Mouse (Mus musculus): ENCODE data around the gene Zfand3. TPM values are rescaled to one million over a fixed set of nuclear protein-coding genes. Genes with fewer than 3 reads are reported as not detected.

The Zfand3 gene
- polyA plus RNA-seq, 1 experiment from 2014 or later = 60.2 TPM

DNA sequence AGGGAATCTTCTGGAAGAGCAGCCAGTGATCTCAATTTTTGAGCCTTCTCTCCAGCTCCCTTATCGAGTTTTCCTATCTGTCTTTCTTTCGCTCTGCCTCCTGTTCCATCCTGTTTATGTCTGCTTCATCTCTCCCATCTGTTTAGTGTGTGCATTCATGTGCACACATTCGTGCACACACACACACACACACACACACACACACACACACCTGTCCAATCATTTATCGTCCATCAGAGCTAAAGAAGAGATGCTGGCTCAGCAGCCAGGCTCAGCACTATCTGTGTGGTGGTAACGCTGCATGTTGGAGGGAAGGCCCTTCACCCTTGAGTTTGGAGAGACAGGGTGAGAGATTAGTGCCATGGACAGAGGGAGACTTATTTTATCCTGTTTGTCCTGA, 21.3 kb upstream of the Zfand3 start:
- Histone ChIP-seq H3K4me1 (replicated peaks) (no peaks in the 10 kb centered on the region), H3K27ac (no peak overlapping the region), H3K36me3 (no peaks in the 10 kb centered on the region), H3K9ac (replicated peaks) (no peak overlapping the region), H3K4me3 (replicated peaks) (no peak overlapping the region), H3K4me2 (no peak overlapping the region), H3K9me3 (no peaks in the 10 kb centered on the region), H3K27me3 (peaks cover 5% of the 10 kb centered on the region)
- ATAC-seq (ENCODE audit: insufficient number of reproducible peaks, insufficient read depth, low FRiP score, low TSS enrichment, low read depth) = no peak
- WGBS = 93% methylated on average over 5 of the region's 5 CpGs

- Histone ChIP-seq H3K9me3 (no peaks in the 10 kb centered on the region), H3K9ac (replicated peaks) (no peak overlapping the region), H3K4me1 (replicated peaks) (no peaks in the 10 kb centered on the region), H3K4me3 (replicated peaks) (no peak overlapping the region), H3K27ac (no peak overlapping the region), H3K4me2 (no peak overlapping the region), H3K27me3 (peaks cover 5% of the 10 kb centered on the region), H3K36me3 (no peaks in the 10 kb centered on the region)
- WGBS = 82% methylated on average over 7 of the region's 7 CpGs
- no peak for ATAC-seq (ENCODE audit: insufficient number of reproducible peaks, insufficient read depth, low FRiP score, low TSS enrichment, low read depth)
Observed at GRCm38 (mm10) chr17:29984931-29985330, 19.6 kb upstream of the Zfand3 start.

DNA sequence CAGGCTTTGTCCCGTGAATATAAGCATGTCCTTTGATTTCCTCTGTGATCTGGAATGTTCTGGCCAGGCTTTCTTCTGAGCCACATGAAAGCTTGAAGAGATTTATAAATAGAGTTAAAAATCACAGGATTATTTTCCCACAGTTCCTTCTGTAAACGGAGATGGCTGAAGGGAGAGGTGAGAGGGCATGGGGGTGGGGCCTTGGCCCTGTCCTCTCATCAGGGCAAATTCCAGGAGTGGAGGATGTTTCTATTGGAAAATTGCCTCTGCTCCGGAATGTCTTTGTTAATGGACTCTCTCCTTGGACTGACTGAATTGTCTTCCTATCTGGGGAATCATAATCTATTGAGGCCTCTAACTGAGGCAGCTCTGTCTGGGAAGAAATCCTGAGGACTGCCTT, 19.0 kb upstream of the Zfand3 start:
- no peaks in the 10 kb centered on the region for H3K9me3 ChIP-seq
- no peak overlapping the region for H3K4me2 ChIP-seq
- ATAC-seq (ENCODE audit: insufficient number of reproducible peaks, insufficient read depth, low FRiP score, low TSS enrichment, low read depth) = no peak
- no peak overlapping the region for H3K9ac ChIP-seq (replicated peaks)
- H3K27ac ChIP-seq = no peak overlapping the region
- H3K27me3 ChIP-seq = peaks cover 5% of the 10 kb centered on the region
- H3K36me3 ChIP-seq = no peaks in the 10 kb centered on the region
- 32% methylated on average over 3 of the region's 3 CpGs for WGBS
- H3K4me3 ChIP-seq (replicated peaks) = no peak overlapping the region
- no peaks in the 10 kb centered on the region for H3K4me1 ChIP-seq (replicated peaks)

GRCm38 (mm10) chr17:29988141-29988540, 16.4 kb upstream of the Zfand3 start:
- Histone ChIP-seq H3K9ac (replicated peaks) (no peak overlapping the region), H3K4me2 (no peak overlapping the region), H3K9me3 (no peaks in the 10 kb centered on the region), H3K4me1 (replicated peaks) (no peaks in the 10 kb centered on the region), H3K27me3 (peaks cover 5% of the 10 kb centered on the region), H3K4me3 (replicated peaks) (no peak overlapping the region), H3K36me3 (no peaks in the 10 kb centered on the region), H3K27ac (no peak overlapping the region)
- no peak for ATAC-seq (ENCODE audit: insufficient number of reproducible peaks, insufficient read depth, low FRiP score, low TSS enrichment, low read depth)
- 19% methylated on average over 5 of the region's 5 CpGs for WGBS

GRCm38 (mm10) chr17:29989653-29990052, 14.9 kb upstream of the Zfand3 start:
- H3K27me3 ChIP-seq = no peaks in the 10 kb centered on the region; the same call in 1 of the 2 replicates
- H3K9me3 ChIP-seq = no peaks in the 10 kb centered on the region
- H3K36me3 ChIP-seq = no peaks in the 10 kb centered on the region
- H3K27ac ChIP-seq = no peak overlapping the region
- no peak overlapping the region for H3K4me3 ChIP-seq (replicated peaks)
- H3K9ac ChIP-seq (replicated peaks) = no peak overlapping the region
- no peak for ATAC-seq (ENCODE audit: insufficient number of reproducible peaks, insufficient read depth, low FRiP score, low TSS enrichment, low read depth)
- H3K4me1 ChIP-seq (replicated peaks) = no peaks in the 10 kb centered on the region
- WGBS = 91% methylated on average over 5 of the region's 5 CpGs
- H3K4me2 ChIP-seq = no peak overlapping the region

DNA sequence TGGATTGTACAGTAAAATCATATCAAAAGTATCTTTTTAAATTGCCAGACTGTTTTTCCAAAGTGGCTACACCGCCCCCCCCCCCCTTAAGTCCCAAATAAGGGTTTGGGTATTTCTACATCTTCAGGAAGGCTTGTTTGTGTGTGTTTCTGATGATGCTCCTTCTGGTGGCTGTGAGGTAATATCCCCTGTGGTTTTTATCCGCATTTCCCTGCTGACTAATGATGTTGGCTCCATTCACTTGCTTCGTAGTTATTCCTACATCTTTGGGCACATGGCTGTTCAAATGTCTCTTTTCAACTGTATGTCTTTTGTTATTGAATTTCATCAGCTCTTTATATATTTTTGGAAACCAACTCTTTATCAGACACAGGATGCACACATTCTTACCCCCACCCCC, 14.4 kb upstream of the Zfand3 start:
- Histone ChIP-seq H3K9ac (replicated peaks) (no peak overlapping the region), H3K27ac (no peak overlapping the region), H3K4me1 (replicated peaks) (no peaks in the 10 kb centered on the region), H3K4me3 (replicated peaks) (no peak overlapping the region), H3K36me3 (no peaks in the 10 kb centered on the region), H3K9me3 (no peaks in the 10 kb centered on the region), H3K27me3 (no peaks in the 10 kb centered on the region), H3K4me2 (no peak overlapping the region)
- WGBS = 84% methylated on average over 3 of the region's 3 CpGs
- ATAC-seq (ENCODE audit: insufficient number of reproducible peaks, insufficient read depth, low FRiP score, low TSS enrichment, low read depth) = no peak

DNA sequence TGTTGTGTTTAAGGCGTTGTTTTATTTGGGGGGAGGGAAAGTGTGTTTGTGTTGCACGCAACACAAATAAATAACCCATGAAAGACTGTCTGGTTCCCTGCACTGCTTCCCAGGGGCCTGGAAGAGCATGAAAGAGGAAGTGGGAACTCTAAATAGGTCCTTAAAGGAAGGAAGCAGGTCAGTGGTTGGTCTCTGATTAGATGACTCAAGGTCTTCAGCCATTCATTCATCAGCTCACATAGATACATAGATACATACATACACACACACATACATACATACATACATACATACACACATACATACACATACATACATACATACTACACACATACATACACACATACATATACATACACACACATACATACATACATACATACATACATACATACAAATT, 13.7 kb upstream of the Zfand3 start:
- WGBS = 85% methylated on average over 2 of the region's 2 CpGs
- no peak for ATAC-seq (ENCODE audit: insufficient number of reproducible peaks, insufficient read depth, low FRiP score, low TSS enrichment, low read depth)

GRCm38 (mm10) chr17:29993488-29993887, 11.0 kb upstream of the Zfand3 start:
- Histone ChIP-seq H3K9ac (replicated peaks) (0 out of 2 replicates have a peak overlapping the region, but pooled peaks have one; percentile 8), H3K4me1 (replicated peaks) (no peaks in the 10 kb centered on the region), H3K36me3 (no peaks in the 10 kb centered on the region), H3K27ac (no peak overlapping the region), H3K9me3 (no peaks in the 10 kb centered on the region), H3K4me3 (replicated peaks) (no peak overlapping the region), H3K4me2 (no peak overlapping the region), H3K27me3 (no peaks in the 10 kb centered on the region)
- WGBS = 71% methylated on average over 8 of the region's 8 CpGs
- no peak for ATAC-seq (ENCODE audit: insufficient number of reproducible peaks, insufficient read depth, low FRiP score, low TSS enrichment, low read depth)

More for the DNA sequence above, 13.7 kb upstream of the Zfand3 start:
- no peak overlapping the region for H3K9ac ChIP-seq (replicated peaks)
- no peak overlapping the region for H3K4me3 ChIP-seq (replicated peaks)
- no peaks in the 10 kb centered on the region for H3K4me1 ChIP-seq (replicated peaks)
- no peaks in the 10 kb centered on the region for H3K27me3 ChIP-seq
- H3K36me3 ChIP-seq = no peaks in the 10 kb centered on the region
- H3K9me3 ChIP-seq = no peaks in the 10 kb centered on the region
- no peak overlapping the region for H3K4me2 ChIP-seq
- H3K27ac ChIP-seq = no peak overlapping the region

- no peaks in the 10 kb centered on the region for H3K4me1 ChIP-seq (replicated peaks)
- no peak for ATAC-seq (ENCODE audit: insufficient number of reproducible peaks, insufficient read depth, low FRiP score, low TSS enrichment, low read depth)
- WGBS = 76% methylated on average over 3 of the region's 3 CpGs
- no peaks in the 10 kb centered on the region for H3K27me3 ChIP-seq
- no peak overlapping the region for H3K27ac ChIP-seq
- H3K4me2 ChIP-seq = no peak overlapping the region
- no peaks in the 10 kb centered on the region for H3K9me3 ChIP-seq
- H3K4me3 ChIP-seq (replicated peaks) = no peak overlapping the region
- H3K9ac ChIP-seq (replicated peaks) = no peak overlapping the region
- no peaks in the 10 kb centered on the region for H3K36me3 ChIP-seq
Observed at GRCm38 (mm10) chr17:29994011-29994410, 10.5 kb upstream of the Zfand3 start.

DNA sequence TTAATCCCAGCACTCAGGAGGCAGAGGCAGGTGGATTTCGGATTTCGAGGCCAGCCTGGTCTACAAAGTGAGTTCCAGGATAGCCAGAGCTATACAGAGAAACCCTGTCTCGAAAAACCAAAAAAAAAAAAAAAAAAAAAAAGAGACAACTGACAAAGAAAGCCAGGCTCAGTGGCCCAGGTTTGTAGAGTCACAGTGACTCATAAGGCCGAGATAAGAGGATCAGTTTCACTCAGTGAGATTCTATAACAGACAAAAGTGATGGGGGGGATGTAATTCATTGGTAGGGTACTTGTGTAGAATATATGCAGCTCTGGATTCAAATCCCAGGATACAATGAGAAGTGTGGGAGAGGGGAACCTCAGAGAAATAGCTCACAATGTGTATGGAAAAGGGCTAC, 10.1 kb upstream of the Zfand3 start:
- Histone ChIP-seq H3K4me2 (no peak overlapping the region), H3K36me3 (no peaks in the 10 kb centered on the region), H3K27me3 (no peaks in the 10 kb centered on the region), H3K27ac (no peak overlapping the region), H3K9ac (replicated peaks) (no peak overlapping the region), H3K4me3 (replicated peaks) (no peak overlapping the region), H3K9me3 (no peaks in the 10 kb centered on the region), H3K4me1 (replicated peaks) (no peaks in the 10 kb centered on the region)
- ATAC-seq (ENCODE audit: insufficient number of reproducible peaks, insufficient read depth, low FRiP score, low TSS enrichment, low read depth) = no peak
- WGBS = 92% methylated on average over 4 of the region's 4 CpGs

DNA sequence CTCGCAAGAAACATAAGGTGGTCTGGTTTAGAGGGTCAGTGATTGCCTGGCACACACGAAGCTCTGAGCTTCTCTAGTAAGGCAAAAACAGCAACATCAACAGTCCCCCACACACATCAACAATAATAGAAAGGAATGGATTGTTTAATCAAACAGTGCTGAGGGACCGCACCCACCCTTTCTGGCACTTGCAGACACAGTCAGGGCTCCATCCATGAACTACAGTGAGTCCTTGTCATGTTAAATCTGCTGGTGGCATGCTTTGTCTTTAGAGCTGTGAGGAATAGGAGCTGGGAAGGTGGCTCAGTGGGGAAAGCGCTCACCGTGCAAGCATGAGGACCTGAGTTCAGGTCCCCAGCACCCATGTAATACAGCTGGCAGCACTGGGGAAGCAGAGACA, 8.5 kb upstream of the Zfand3 start:
- H3K9ac ChIP-seq (replicated peaks) = no peak overlapping the region
- H3K4me2 ChIP-seq = no peak overlapping the region
- 92% methylated on average over 5 of the region's 5 CpGs for WGBS
- no peaks in the 10 kb centered on the region for H3K36me3 ChIP-seq
- no peaks in the 10 kb centered on the region for H3K4me1 ChIP-seq (replicated peaks)
- no peaks in the 10 kb centered on the region for H3K9me3 ChIP-seq
- no peak overlapping the region for H3K27ac ChIP-seq
- H3K27me3 ChIP-seq = no peaks in the 10 kb centered on the region
- ATAC-seq (ENCODE audit: insufficient number of reproducible peaks, insufficient read depth, low FRiP score, low TSS enrichment, low read depth) = no peak
- no peak overlapping the region for H3K4me3 ChIP-seq (replicated peaks)

DNA sequence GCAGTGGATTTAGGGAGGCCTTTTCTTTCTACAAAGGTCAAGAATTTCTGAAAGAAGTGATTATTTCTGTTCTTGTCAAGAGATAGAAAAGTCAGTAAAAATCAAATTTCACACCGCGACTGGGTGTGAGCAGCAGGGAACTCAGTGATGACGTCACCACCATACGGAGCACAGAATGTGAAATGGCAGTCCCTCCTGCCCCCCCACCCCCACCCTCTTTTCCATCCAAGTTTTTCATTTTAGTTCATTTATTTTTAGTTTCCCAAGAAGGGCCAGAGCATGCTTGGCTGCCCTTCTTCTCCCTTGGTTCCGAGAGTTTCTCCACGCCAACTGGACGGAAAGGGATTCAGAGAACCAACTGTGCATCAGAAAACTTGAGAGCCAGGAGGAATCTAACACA, 6.8 kb upstream of the Zfand3 start:
- Histone ChIP-seq H3K4me1 (replicated peaks) (no peaks in the 10 kb centered on the region), H3K9me3 (no peaks in the 10 kb centered on the region), H3K27me3 (no peaks in the 10 kb centered on the region), H3K36me3 (no peaks in the 10 kb centered on the region), H3K4me2 (no peak overlapping the region), H3K9ac (replicated peaks) (no peak overlapping the region), H3K4me3 (replicated peaks) (no peak overlapping the region), H3K27ac (no peak overlapping the region)
- WGBS = 85% methylated on average over 7 of the region's 7 CpGs
- no peak for ATAC-seq (ENCODE audit: insufficient number of reproducible peaks, insufficient read depth, low FRiP score, low TSS enrichment, low read depth)

All from limb, embryonic 12.5 days (tissue).